ENCODE assay signal across 26 mouse cellular contexts in genomic region chr16:62054182-62054581, GRCm38 (mm10).
DNase-seq lines count a peak whose midpoint lies in the region; ATAC-seq and TF ChIP-seq lines count a peak whose summit lies in the region.
"Had no signal": no experiment of that assay in that cellular context is flagged by ENCODE, and none has a peak within 500 bp of the region (broad histone marks: within the 10 kb centered on the region; RNA-seq: fewer than 3 reads in every experiment).

No protein-coding gene starts in this region.

- H3K27me3 ChIP-seq in midbrain, embryonic 12.5 days = no peaks in the 10 kb centered on the region
- H3K27me3 ChIP-seq in midbrain, embryonic 10.5 days (ENCODE audit: low read depth, poor library complexity, severe bottlenecking) = no peaks in the 10 kb centered on the region
- H3K27me3 ChIP-seq in neural tube, embryonic 11.5 days (ENCODE audit: control insufficient read depth, insufficient read depth, low read length) = no peaks in the 10 kb centered on the region
- no peaks in the 10 kb centered on the region for H3K27me3 ChIP-seq in neural tube, embryonic 14.5 days (ENCODE audit: control insufficient read depth, insufficient read depth, low read length)
- H3K27me3 ChIP-seq: CH12.LX; forebrain, embryonic 13.5 days; hindbrain, embryonic 12.5 days; hindbrain, embryonic 15.5 days; Patski had no signal

- no peak for TF ChIP-seq POLR2A in brain, embryonic 14.5 days (IDR thresholded peaks at IDR 0.05; ENCODE audit: borderline replicate concordance, extremely low read depth, insufficient read depth, insufficient read length, poor library complexity, severe bottlenecking)

- H3K4me3 ChIP-seq in midbrain, embryonic 12.5 days = no peak overlapping the region
- no peak overlapping the region for H3K4me3 ChIP-seq in midbrain, embryonic 10.5 days
- no peak overlapping the region for H3K4me3 ChIP-seq in neural tube, embryonic 11.5 days (ENCODE audit: low read depth, low read length)
- no peak overlapping the region for H3K4me3 ChIP-seq in neural tube, embryonic 14.5 days (ENCODE audit: low read depth, low read length)
- H3K4me3 ChIP-seq: forebrain, embryonic 10.5 days; forebrain, embryonic 13.5 days; hindbrain, embryonic 12.5 days; hindbrain, embryonic 15.5 days had no signal

- ATAC-seq in midbrain, embryonic 12.5 days (ENCODE audit: low FRiP score, low read depth) = peak; percentile 56; the same call in 1 of the 2 replicates
- peak; percentile 32; the same call in 1 of the 2 replicates for ATAC-seq in neural tube, embryonic 11.5 days (ENCODE audit: insufficient read depth, low FRiP score, low TSS enrichment)
- peak; percentile 85 for ATAC-seq in neural tube, embryonic 14.5 days (ENCODE audit: low read depth)
- ATAC-seq: forebrain, embryonic 13.5 days; forebrain, postnatal 0 days; Patski had no signal

- no peak for DNase-seq in midbrain, embryonic 10.5 days (ENCODE audit: low spot score)
- no peak for DNase-seq in neural tube, embryonic 11.5 days (ENCODE audit: low spot score)
- DNase-seq in neural tube, embryonic 10.5 days (ENCODE audit: extremely low spot score, low spot score) = no peak
- DNase-seq in brain, embryonic 14.5 days (ENCODE audit: low read depth) = peak; percentile 6
- no peak for DNase-seq in gastrocnemius, postnatal 4 days (ENCODE audit: low spot score in 2 of 2)
- DNase-seq: adrenal gland, postnatal 10 days; adrenal gland, postnatal 36 days; B cell, adult 2 months; cerebellum, adult 11-12 months; cerebellum, adult 8-10 months; cerebellum, postnatal 10 days; cerebellum, postnatal 36 days; forebrain, postnatal 0 days; gastrocnemius, postnatal 10 days; gastrocnemius, postnatal 36 days; heart, adult 11 months had no signal

- no peaks in the 10 kb centered on the region for H3K9me3 ChIP-seq in midbrain, embryonic 12.5 days
- no peaks in the 10 kb centered on the region for H3K9me3 ChIP-seq in midbrain, embryonic 10.5 days (replicated peaks)
- H3K9me3 ChIP-seq in neural tube, embryonic 11.5 days (ENCODE audit: control insufficient read depth, low read length) = no peaks in the 10 kb centered on the region
- no peaks in the 10 kb centered on the region for H3K9me3 ChIP-seq in neural tube, embryonic 14.5 days (ENCODE audit: control insufficient read depth, low read length)
- H3K9me3 ChIP-seq: forebrain, embryonic 10.5 days; forebrain, embryonic 13.5 days; G1E; hindbrain, embryonic 12.5 days; hindbrain, embryonic 15.5 days had no signal

- TF ChIP-seq CTCF in brain, embryonic 14.5 days (IDR thresholded peaks at IDR 0.05; ENCODE audit: borderline replicate concordance, extremely low read depth, insufficient read depth, insufficient read length) = no peak

- no peak overlapping the region for H3K9ac ChIP-seq in midbrain, embryonic 12.5 days (replicated peaks)
- no peak overlapping the region for H3K9ac ChIP-seq in neural tube, embryonic 11.5 days (ENCODE audit: low read length)
- H3K9ac ChIP-seq in neural tube, embryonic 14.5 days (replicated peaks; ENCODE audit: low read depth, low read length) = no peak overlapping the region
- H3K9ac ChIP-seq: forebrain, embryonic 13.5 days; forebrain, postnatal 0 days; hindbrain, embryonic 12.5 days; hindbrain, embryonic 15.5 days had no signal

- H3K27ac ChIP-seq in midbrain, embryonic 12.5 days (replicated peaks) = no peak overlapping the region
- no peak overlapping the region for H3K27ac ChIP-seq in midbrain, embryonic 10.5 days (replicated peaks)
- no peak overlapping the region for H3K27ac ChIP-seq in neural tube, embryonic 11.5 days (ENCODE audit: low read depth, low read length)
- H3K27ac ChIP-seq in neural tube, embryonic 14.5 days (ENCODE audit: low read depth, low read length) = no peak overlapping the region
- H3K27ac ChIP-seq: forebrain, embryonic 10.5 days; forebrain, embryonic 13.5 days; hindbrain, embryonic 12.5 days; hindbrain, embryonic 15.5 days had no signal

- no peaks in the 10 kb centered on the region for H3K36me3 ChIP-seq in midbrain, embryonic 12.5 days
- no peaks in the 10 kb centered on the region for H3K36me3 ChIP-seq in midbrain, embryonic 10.5 days
- no peaks in the 10 kb centered on the region for H3K36me3 ChIP-seq in neural tube, embryonic 11.5 days (ENCODE audit: control insufficient read depth, insufficient read depth, low read length)
- H3K36me3 ChIP-seq in neural tube, embryonic 14.5 days (ENCODE audit: control insufficient read depth, insufficient read depth, low read length) = no peaks in the 10 kb centered on the region
- H3K36me3 ChIP-seq: forebrain, embryonic 10.5 days; G1E; hindbrain, embryonic 12.5 days; hindbrain, embryonic 15.5 days had no signal

- no peaks in the 10 kb centered on the region for H3K4me1 ChIP-seq in midbrain, embryonic 12.5 days
- no peaks in the 10 kb centered on the region for H3K4me1 ChIP-seq in midbrain, embryonic 10.5 days
- H3K4me1 ChIP-seq in neural tube, embryonic 11.5 days (ENCODE audit: control insufficient read depth, insufficient read depth, low read length) = no peaks in the 10 kb centered on the region
- H3K4me1 ChIP-seq in neural tube, embryonic 14.5 days (ENCODE audit: control insufficient read depth, insufficient read depth, low read length) = no peaks in the 10 kb centered on the region; the same call in 1 of the 2 replicates
- H3K4me1 ChIP-seq: forebrain, embryonic 10.5 days; forebrain, embryonic 13.5 days; hindbrain, embryonic 12.5 days; hindbrain, embryonic 15.5 days had no signal

- H3K4me2 ChIP-seq in midbrain, embryonic 12.5 days (replicated peaks) = no peak overlapping the region
- H3K4me2 ChIP-seq in neural tube, embryonic 11.5 days (ENCODE audit: low read depth) = no peak overlapping the region
- no peak overlapping the region for H3K4me2 ChIP-seq in neural tube, embryonic 14.5 days (ENCODE audit: low read depth, low read length)
- H3K4me2 ChIP-seq: forebrain, embryonic 13.5 days; heart, embryonic 11.5 days; hindbrain, embryonic 12.5 days; hindbrain, embryonic 15.5 days had no signal

Comparison
In these comparisons a context has a peak if more than half of its experiments do, and no peak if none do; other contexts are left out.
1. ATAC-seq: peak in every context shown above with its lines; median percentile 85 in neural tube, embryonic 14.5 days; 56 in midbrain, embryonic 12.5 days; 32 in neural tube, embryonic 11.5 days.